Mouse (Mus musculus): Measurements from ENCODE around the gene BC048679. TPM values are rescaled to one million over a fixed set of nuclear protein-coding genes. Genes with fewer than 3 reads are reported as not detected.

Gene BC048679
- polyA plus RNA-seq, 1 experiment, result not detected

GRCm38 (mm10) chr7:81455155-81455651, 42.9 kb downstream of the BC048679 start, which contains the start of gene Cpeb1:
Cpeb1 (minus strand) TSS chr7:81455465.
- Histone ChIP-seq H3K27ac (ENCODE audit: insufficient read depth, low read depth, low read length) (peak within 1 kb of the TSS; percentile 67), H3K4me3 (ENCODE audit: insufficient read depth, low read depth, low read length) (peak within 1 kb of the TSS; percentile 65), H3K4me1 (ENCODE audit: control insufficient read depth, insufficient read depth, low read length) (peaks cover 20% of the 10 kb centered on the region)
- under 1% methylated on average over 28 of the region's 28 CpGs for WGBS
- TF ChIP-seq CTCF (IDR thresholded peaks at IDR 0.05; ENCODE audit: insufficient read depth, low read depth, low read length) (peak; percentile 30), POLR2A (IDR thresholded peaks at IDR 0.05; ENCODE audit: insufficient read depth, low read depth, low read length) (no peak)

- 2% methylated on average over 73 of the region's 87 CpGs for WGBS
- TF ChIP-seq CTCF (IDR thresholded peaks at IDR 0.05; ENCODE audit: insufficient read depth, low read depth, low read length), result no peak
- TF ChIP-seq POLR2A (IDR thresholded peaks at IDR 0.05; ENCODE audit: insufficient read depth, low read depth, low read length), result no peak
- H3K4me3 ChIP-seq (ENCODE audit: insufficient read depth, low read depth, low read length), result peak overlapping the region; percentile 65
- peaks cover 20% of the 10 kb centered on the region for H3K4me1 ChIP-seq (ENCODE audit: control insufficient read depth, insufficient read depth, low read length)
- H3K27ac ChIP-seq (ENCODE audit: insufficient read depth, low read depth, low read length), result no peak overlapping the region
Measured at GRCm38 (mm10) chr7:81454331-81455039, 43.6 kb downstream of the BC048679 start.

DNA sequence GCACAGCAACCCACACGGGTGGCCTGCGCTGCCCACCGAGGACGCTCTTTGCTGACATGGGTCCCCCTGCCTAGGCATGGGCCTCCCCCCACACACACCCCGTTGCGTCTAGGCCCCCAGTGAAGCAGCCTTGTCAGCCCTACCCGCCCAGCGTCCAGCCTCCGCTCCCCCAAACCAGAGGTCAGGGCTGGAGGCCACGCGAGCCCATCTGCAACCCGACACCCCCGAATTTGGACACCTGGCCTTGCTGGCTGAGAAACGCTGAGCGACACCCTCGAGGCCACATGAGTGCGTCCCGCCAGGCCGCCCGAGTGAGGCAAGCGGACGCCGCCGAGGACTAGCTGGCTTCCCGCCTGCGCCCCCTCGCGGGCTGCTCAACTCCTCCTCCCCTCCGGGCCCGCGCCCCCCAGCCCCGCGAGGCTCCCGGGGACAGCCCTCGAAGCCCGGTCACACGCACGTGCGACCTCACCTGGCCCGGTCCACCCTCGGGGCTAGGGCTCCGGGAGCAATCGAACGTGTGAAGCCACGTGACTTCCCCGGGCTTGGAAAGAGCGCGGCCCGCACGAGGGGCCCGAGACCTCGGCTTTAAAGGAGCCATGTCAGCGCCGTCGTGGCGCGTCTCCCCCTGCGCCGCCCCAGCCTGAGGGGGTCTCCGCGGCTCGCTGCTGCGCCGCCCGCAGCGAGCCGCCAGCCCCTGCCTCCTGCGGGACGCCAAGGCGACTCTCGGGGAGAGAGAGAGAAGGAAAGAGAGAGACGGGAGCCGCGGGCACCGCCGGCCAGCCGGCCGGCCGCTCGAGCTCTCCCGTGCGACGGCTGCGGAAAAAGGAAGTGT, 44.4 kb downstream of the BC048679 start:
- H3K4me1 ChIP-seq (ENCODE audit: control insufficient read depth, insufficient read depth, low read length), result peaks cover 20% of the 10 kb centered on the region
- peak overlapping the region; percentile 21; the same call in 1 of the 2 replicates for H3K27ac ChIP-seq (ENCODE audit: insufficient read depth, low read depth, low read length)
- 2% methylated on average over 84 of the region's 84 CpGs for WGBS
- peak; percentile 51; the same call in 1 of the 2 replicates for TF ChIP-seq CTCF (IDR thresholded peaks at IDR 0.05; ENCODE audit: insufficient read depth, low read depth, low read length)
- TF ChIP-seq POLR2A (IDR thresholded peaks at IDR 0.05; ENCODE audit: insufficient read depth, low read depth, low read length), result no peak
- peak overlapping the region; percentile 65 for H3K4me3 ChIP-seq (ENCODE audit: insufficient read depth, low read depth, low read length)

GRCm38 (mm10) chr7:81452971-81453441, 45.1 kb downstream of the BC048679 start:
- peaks cover 20% of the 10 kb centered on the region for H3K4me1 ChIP-seq (ENCODE audit: control insufficient read depth, insufficient read depth, low read length)
- peak overlapping the region; percentile 21; the same call in 1 of the 2 replicates for H3K27ac ChIP-seq (ENCODE audit: insufficient read depth, low read depth, low read length)
- peak overlapping the region; percentile 65; the same call in 1 of the 2 replicates for H3K4me3 ChIP-seq (ENCODE audit: insufficient read depth, low read depth, low read length)
- 16% methylated on average over 21 of the region's 21 CpGs for WGBS
- TF ChIP-seq CTCF (IDR thresholded peaks at IDR 0.05; ENCODE audit: insufficient read depth, low read depth, low read length), result no peak
- no peak for TF ChIP-seq POLR2A (IDR thresholded peaks at IDR 0.05; ENCODE audit: insufficient read depth, low read depth, low read length)

Other genes starting within 250 kb of the BC048679 start
- gene Rps17, start 153.0 kb downstream of the BC048679 start, polyA plus RNA-seq (2012; ENCODE audit: insufficient read depth, insufficient read length, low replicate concordance, missing spikeins), result 2,532 TPM in 1 of 2 replicates, not detected in the other
- not detected in 2 replicates for gene Cpeb1, start 42.8 kb downstream of the BC048679 start, polyA plus RNA-seq (2012; ENCODE audit: insufficient read depth, insufficient read length, low replicate concordance, missing spikeins)
- gene Ap3b2, start 4.4 kb downstream of the BC048679 start, polyA plus RNA-seq (2012; ENCODE audit: insufficient read depth, insufficient read length, low replicate concordance, missing spikeins), result not detected in 2 replicates
- not detected in 2 replicates for gene Fsd2, start 68.7 kb upstream of the BC048679 start, polyA plus RNA-seq (2012; ENCODE audit: insufficient read depth, insufficient read length, low replicate concordance, missing spikeins)
- not detected in 2 replicates for gene Whamm, start 73.0 kb upstream of the BC048679 start, polyA plus RNA-seq (2012; ENCODE audit: insufficient read depth, insufficient read length, low replicate concordance, missing spikeins)
- not detected in 2 replicates for gene Homer2, start 209.2 kb upstream of the BC048679 start, polyA plus RNA-seq (2012; ENCODE audit: insufficient read depth, insufficient read length, low replicate concordance, missing spikeins)

Data from olfactory bulb, adult 2 months (tissue).